Mouse (Mus musculus) WW6 (cell line): Measurements from ENCODE around the gene Gpd2.

ENCODE experiments used
- DNase-seq: peaks from one replicate; pipeline ENCODE4 v3.0.0-alpha.2; 2013; ENCODE audit warnings: low read depth, low spot score

Gpd2 gene

DNA sequence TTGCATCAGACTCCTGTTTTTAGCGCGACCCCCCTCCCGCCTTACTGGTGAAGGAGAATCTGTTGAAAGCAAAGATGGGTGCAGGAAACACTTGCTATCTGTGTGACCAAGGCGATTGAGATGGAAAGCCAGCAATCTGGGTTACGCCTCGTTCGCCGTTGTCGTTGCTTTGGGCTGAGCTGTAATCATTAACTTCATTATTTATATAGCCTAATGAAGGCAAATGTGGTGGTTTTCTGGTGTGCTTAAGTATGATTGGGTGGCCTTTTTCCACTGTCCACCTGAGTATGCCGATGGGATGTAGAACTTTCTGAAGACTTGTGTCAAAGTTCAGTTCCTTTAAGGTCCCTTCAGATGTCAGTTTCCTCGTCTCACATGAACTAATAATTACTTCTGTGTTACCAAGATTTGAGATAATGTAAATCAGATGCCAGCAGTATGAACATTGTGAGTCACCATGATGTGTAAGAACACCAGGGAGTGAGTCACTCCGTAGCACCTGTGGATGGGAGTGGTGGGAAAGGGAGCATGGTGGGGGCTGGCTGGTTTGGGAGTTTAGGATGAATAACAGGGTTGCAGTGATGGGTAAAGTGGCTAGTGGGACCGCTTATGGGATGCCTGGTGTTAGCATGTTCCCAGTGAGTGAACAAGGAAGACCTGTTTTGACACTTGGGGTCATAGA lies 14.3 kb downstream of the Gpd2 start:
- no peak for DNase-seq

DNA sequence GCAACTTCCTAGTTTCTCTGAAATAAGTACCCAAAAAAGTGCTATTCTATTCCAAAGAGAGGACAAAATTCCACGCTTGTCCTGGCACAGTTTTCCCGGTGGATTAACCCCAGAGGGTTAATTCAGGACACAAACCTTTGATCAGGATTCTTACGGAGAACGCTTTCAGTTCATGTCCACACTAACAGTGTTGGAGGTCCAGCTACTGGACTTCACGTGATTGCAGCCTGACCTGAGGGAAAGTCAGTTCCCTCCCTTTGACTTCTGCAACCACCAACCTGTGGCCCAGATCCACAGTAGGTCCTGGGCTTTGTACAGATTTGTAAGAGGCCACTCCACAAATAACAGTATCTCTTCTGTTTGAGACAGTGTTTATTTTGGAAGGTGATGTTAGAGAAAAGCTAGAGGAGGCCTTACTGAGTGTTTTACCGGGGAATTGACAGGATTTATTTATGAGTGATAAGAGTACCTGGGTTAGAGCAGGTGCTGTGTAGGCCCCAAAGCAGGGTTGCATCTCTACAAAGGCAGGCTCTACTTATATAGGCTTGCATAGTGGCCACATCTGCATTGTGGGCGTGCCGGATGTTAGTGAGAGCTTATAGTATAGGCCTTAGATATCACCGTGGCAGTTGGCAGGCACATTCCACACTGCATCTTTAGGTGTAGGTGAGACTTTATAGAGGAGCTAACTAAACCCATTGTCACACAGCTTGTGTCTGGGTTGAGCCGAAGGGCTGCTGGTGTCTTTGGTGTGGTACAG lies 15.3 kb downstream of the Gpd2 start:
- no peak for DNase-seq

GRCm38 (mm10) chr2:57254267-57254666 lies 16.8 kb downstream of the Gpd2 start:
- no peak for DNase-seq

- no peak for DNase-seq
These were observed 17.8 kb downstream of the Gpd2 start for GRCm38 (mm10) chr2:57255153-57255670.

- no peak for DNase-seq
These were observed 18.4 kb downstream of the Gpd2 start for GRCm38 (mm10) chr2:57255836-57256235.

DNA sequence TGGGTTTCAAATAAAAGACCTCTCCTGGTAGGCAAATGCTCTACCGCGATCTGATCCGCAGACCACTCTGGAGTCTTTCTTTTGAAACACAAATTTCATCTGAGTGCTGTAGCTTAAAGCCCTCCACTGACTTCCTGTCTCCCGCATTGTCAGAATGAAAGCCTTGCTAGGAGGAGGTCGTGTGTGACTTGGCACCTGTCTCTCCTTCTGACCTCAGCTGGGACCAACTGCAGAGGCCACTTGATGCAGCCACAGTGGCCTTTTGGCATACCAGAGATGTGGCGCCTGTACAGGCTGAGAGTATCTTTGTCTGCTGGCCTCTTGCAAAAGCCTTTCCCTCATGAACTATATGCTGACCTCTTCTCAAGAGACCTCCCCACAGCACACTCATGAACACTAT lies 19.0 kb downstream of the Gpd2 start:
- DNase-seq = no peak

DNA sequence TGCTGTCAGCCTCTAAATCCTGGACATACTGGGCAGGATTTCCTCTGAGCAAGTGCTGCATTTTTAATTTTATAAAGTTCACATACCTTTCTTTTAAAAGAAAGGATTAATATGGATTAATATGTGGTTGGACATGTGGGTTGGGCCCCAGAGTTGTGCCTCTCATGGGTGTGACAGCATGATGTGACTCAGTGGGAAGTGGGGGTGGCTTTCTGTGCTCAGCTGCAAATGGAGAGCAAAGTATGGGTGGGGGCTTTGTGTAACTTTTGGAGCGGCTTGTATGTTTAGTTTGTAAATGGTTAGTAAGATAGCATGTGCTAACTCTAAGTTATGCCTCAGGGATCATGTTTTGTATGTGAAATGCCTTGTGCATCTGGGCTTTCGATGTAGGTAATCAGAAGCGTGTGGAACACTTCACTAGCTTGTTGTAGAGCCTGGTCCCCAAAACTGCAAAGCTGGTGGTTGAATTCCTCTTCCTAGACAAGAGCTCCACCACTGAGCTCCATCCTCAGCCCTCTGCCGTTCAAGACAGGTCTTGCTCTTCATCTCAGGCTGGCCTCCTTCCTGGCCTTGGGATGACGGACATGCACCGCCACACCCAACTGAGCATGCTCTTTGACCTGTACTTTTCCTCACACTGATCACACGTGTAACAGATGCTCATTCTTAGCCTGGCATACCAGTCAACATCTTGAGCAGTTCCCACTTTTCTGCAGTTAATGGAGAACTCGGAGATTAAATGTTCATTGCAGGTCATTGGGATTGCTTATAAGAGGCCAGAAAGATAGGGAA lies 24.0 kb downstream of the Gpd2 start:
- DNase-seq = no peak

DNA sequence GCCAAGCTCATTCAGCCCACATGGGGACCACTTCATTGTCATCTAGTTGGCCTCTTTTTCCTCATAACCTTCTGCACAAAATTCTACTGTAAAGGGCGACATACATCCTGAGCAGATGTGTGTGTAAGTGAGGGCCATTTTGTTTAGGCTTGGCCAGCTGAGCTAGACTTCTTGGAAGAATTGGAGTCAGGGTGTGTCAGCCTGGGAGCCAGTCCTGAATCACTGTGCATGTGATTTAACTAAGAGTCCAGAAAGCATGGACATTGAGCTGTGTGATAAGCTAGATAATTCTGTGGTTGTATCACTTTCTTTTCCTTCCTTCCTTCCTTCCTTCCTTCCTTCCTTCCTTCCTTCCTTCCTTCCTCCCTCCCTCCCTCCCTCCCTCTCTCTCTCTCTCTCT lies 26.0 kb downstream of the Gpd2 start:
- DNase-seq = no peak

- no peak for DNase-seq
These were observed 27.5 kb downstream of the Gpd2 start for GRCm38 (mm10) chr2:57264912-57265311.

DNA sequence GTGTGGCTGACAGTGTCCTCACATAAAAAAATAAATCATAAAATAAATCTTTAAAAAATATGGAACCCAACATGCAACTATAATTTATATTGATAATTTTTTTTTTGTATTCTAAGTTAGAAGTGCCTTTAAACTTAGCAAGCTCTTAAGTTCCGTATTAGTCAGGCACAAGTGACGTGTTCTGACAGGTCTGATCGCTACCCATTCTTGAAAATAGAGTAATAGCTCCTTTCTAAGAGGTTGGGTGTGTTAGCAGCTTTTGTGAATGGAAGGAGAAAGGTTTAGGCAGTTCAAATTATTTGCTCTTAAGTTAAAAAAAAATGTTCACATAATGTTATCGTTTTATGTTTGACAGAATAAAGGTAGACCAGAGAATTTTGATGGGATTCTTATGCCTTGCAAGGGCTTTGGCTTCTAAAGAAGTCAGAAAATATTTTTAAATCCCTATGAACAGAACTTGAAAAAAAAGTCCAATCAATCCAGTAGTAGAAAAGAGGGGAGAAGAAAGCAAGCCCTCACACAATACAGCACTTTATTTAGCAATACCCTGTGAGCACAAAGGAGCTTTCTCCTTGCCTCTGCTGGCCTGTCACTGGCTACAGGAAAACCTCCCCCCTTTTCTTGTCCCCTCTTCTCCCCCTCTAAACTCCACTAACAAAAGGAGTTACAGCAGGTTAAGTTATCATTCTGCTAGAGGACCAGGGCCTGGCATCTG lies 29.4 kb downstream of the Gpd2 start:
- DNase-seq = no peak

DNA sequence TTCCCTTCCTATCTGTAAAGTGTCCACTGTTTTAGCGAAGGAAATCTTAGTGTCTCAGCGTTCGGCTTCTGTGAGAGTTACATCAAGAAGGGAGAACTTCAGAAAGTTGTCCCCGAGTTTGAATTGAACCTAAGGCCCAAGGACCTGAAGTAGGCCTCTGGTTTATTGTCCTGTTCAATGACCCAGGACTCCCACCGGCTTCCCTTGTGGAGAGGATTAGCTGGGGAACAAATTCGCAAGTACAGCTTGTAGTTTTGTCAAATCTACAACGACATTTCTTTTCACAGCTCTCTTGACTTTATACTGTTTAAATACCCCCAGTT lies 29.9 kb downstream of the Gpd2 start:
- DNase-seq = no peak

DNA sequence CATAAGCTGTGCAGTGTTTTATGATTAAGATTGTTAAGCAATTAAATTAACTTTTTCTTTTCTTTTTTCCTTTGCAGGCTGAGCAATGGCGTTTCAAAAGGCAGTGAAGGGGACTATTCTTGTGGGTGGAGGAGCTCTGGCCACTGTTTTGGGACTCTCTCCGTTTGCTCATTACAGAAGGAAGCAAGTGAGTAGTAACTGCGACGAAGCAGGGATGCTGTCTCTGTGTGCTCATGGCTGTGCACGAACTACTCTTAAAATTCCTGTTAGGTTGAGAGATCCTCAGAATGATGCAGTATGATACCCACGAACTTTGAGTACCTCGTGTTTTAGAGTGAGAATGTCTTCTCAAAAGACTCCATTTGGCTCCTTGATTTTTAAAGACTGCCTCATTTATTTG lies 30.5 kb downstream of the Gpd2 start:
- DNase-seq = no peak

DNA sequence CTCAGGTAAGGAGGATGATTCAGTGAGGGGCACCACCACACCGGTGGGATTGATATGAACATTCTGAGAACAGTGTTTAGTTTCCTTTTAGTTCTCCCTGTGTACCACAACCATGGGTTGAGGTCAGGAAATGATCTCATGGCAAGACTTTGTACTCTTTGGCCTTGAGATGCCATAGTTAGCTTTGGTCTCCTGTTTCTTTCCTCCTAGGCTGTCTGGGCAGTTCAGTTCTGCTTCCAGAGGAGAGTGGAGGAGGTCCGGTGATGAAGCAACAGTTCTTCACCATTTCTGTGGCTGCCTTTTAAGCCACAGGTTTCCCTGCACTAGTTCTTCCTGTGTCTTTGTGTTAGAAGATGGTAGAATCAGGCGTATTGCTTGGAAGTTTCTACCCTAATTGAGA lies 31.4 kb downstream of the Gpd2 start:
- no peak for DNase-seq

DNA sequence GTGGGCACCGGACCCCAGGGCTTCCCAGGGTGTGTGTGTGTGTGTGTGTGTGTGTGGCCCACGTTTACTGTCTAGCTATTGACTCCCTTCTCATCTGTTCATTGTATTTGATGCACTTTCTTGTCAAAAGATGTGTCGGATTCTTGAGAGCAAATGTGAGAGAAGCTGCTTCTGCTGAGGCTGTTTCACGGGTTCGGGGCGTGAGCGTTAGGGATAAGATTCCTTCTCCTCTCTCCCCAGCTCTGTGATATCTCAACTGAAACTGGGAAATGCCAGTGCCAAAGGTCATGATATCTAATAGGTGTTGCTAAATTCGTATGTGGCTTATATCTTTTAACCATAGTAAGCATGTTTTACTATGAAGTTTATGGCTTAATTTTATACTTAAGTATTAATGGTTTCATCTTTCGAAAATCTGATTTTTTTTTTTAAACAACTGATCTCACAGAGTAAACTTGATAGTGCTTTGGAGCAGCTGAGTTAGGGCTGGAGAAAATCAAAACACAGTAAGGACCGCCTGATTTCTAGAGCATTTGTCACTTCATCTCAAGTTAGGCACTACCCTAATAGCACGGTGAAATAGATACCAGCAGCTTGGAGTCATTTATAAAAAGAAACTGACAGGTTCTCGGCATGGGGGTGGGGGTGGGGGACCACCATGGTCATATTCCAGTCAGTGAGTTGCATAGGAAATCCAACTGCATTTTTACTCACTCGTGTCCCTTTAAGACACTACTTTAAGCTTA lies 32.4 kb downstream of the Gpd2 start:
- no peak for DNase-seq

DNA sequence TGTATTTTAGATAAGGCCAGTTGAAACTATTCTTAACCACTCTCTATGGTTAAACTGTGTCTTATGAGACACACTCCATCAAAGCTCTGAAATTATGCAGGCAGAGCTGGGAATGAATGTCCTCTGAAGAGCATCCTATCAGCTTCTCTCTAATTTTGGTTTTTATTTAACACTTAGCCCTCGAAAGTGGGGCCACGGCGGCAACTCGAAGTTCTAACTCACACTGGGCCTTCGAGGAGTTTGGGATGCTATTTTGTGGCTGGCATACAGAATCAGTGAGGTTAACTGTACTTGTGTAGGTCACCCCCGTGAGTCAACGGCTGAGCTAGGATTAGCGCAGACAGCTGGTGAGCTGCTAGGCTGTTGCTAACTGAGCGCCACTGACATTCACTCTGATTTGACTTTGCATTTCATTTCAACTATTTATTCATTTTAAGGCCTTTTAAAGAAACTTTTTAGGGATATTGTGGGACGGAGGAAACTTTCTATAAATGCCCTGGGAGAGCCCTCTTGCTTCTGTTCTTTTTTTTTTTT lies 42.8 kb downstream of the Gpd2 start:
- DNase-seq = no peak

DNA sequence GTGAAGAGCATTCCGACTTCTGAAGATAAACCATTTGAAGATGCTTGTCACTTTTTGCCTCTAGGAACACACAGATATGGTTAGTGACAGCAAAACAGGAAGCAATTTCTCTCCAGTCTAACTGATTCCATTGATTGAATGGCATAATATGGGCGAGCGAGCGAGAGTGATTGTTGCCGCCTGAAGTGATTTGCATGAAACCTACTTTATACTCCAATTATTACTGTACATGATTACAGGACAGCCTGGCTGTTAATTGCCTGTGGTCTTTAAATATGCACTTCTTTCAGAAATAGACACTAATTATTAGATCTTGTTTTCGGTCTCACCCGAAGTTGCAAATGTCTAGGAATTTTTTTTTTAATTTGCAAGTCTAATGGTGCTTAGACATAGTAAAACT lies 46.4 kb downstream of the Gpd2 start:
- no peak for DNase-seq

GRCm38 (mm10) chr2:57285197-57285596 lies 47.8 kb downstream of the Gpd2 start:
- DNase-seq = no peak

GRCm38 (mm10) chr2:57287986-57288385 lies 50.6 kb downstream of the Gpd2 start:
- no peak for DNase-seq

DNA sequence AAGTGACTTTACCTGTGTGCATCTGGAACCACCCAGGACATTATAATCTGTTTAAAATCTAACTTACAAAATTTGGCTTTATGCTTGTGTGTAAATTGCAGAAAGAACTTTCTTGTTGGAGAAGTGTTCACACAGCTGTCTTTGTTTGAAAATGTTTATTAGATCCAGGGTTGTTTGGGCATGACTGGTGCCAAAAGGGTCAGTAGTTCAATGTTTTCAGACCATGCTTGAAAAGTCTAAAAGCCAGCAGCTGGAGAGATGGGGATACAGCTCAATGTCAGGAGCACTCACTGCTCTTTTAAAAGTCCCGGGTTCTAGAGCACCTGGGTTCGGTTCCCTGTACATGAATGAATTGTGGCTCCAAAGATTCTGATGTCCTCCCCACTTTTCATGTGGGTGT lies 56.1 kb downstream of the Gpd2 start:
- DNase-seq = no peak

GRCm38 (mm10) chr2:57296069-57296468 lies 58.6 kb downstream of the Gpd2 start:
- DNase-seq = no peak

- no peak for DNase-seq
These were observed 59.8 kb downstream of the Gpd2 start for GRCm38 (mm10) chr2:57297226-57297625.
